Mouse (Mus musculus) small intestine, adult 10 weeks (tissue): ENCODE results near the gene Phpt1. TPM values are rescaled to one million over a fixed set of nuclear protein-coding genes. Genes with fewer than 3 reads are reported as not detected.

Experiments used
- polyA plus RNA-seq: library from polyadenylated mRNA; stranded (reverse); fragments of 350-450 nt; fragmentation: Illumina TruSeq; extraction: RNeasy Lipid Tissue Mini Kit (QIAGEN cat#74804); gene quantifications from one replicate; pipeline ENCODE4 v1.2.3, GENCODE M21; 2014; ENCODE audit warnings: low replicate concordance

Phpt1 gene
- polyA plus RNA-seq: not detected

DNA sequence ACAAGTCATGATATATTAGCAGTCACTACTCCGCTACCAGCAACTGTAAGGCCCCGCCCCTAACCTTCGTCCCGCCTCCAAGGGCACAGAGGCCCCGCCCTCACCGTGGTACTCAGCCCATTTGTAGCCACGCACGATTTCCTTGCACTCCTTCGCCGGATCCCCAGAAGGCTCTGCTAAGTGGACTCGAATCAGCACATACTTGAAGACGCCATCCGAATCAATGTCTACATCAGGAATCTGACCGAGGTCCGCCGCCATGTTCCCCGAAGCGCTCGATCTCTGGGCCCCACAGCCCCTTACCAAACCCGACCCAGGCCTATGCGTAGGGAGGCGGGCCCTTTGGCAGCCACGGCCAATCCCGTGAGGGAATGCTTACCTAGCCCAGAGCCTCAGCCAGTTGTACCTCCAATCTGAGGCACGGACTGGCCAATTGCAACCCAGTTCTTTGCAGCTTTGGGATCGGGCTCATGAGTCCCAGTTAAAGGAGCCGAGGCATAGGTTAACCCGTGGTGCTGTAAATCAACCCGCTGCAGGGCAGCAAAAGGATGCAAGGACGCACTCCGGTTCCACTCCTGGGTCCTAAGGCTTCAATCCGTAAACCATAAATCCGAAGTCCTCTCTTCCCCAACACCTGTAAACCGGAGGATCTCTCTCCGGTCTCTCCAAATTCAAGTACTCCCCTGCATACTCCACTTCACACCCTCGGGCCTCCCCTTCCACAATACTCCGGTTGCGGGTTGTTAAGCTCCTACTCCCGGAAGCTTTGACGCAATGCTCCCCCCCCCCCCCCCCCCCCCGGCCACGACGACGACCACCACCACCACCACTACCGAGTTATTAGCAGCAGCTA lies at the start of gene Phpt1, which contains the start of gene Mamdc4:
Phpt1 (minus strand) TSS at position 646 of the 853 bp plus-strand sequence.
Mamdc4 (minus strand) TSS at position 267 of the 853 bp plus-strand sequence.

DNA sequence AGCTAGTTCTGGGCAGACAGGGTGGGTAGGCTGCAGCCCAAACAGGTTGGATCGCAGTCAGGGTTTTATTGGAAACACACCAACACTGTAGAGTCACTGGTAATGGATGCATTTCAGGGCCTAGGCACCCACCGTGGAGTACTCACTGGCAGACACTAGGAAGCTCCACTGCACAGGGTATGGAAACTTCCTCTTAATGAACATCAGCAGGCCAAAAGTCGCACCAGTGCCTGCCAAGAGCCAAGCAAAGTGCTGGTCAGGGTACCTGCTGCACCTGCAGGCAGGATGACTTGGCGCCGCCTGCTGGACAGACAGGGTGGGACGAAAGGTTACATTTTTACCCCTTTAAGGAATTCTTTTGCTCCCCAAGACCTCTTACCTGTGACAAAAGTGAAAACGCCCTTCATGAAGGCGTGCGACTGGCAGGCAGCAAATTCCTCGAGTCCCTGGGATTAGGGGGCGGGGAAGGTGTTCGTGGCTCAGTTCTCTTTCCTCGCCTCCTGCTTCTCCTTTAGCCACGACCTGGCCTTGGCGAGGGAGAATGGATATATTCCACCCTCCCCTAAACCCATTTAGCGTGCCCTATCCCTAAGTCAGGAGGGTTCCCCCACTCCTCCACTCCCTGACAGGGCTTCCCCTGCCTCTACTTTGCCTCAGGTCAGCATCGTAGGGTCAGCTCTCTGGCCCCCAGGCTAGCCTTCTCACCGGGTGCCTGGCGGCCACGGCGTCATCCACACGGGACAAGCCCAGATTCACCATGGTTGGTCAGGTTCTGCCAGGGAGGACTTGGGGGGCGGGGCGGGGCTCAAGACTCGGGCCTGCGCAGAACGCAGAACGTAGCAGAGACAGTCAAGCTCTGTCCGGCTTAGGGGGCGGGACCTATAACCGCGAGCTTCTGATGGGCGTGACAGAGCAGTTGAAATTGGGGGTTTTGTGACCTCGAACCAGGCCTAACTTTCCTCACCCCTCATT lies 46.5 kb upstream of the Phpt1 start, which contains the start of gene Tmem141:
Tmem141 (minus strand) TSS at position 777 of the 972 bp plus-strand sequence.

DNA sequence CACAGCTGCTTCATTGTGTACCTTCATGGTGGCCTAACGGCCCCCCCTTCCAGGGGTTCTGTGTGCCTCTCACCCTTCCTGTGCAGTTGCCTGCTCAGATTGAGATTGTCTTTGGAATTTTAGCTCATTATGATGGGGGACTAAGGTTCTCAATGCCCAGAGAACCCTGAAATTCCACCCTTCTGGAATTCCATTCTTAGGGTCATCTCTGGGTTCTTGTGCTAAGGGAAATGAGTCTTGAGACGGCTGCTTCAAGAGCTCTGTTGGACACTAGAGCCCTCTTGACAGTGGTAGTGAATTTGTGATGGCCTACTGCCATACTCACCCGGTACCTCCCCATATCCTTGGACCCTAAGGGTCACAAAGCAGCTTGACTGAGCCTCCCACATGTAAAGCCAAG lies 42.6 kb upstream of the Phpt1 start, which contains the start of gene Ccdc183:
Ccdc183 (minus strand) TSS at position 101 of the 400 bp plus-strand sequence.

DNA sequence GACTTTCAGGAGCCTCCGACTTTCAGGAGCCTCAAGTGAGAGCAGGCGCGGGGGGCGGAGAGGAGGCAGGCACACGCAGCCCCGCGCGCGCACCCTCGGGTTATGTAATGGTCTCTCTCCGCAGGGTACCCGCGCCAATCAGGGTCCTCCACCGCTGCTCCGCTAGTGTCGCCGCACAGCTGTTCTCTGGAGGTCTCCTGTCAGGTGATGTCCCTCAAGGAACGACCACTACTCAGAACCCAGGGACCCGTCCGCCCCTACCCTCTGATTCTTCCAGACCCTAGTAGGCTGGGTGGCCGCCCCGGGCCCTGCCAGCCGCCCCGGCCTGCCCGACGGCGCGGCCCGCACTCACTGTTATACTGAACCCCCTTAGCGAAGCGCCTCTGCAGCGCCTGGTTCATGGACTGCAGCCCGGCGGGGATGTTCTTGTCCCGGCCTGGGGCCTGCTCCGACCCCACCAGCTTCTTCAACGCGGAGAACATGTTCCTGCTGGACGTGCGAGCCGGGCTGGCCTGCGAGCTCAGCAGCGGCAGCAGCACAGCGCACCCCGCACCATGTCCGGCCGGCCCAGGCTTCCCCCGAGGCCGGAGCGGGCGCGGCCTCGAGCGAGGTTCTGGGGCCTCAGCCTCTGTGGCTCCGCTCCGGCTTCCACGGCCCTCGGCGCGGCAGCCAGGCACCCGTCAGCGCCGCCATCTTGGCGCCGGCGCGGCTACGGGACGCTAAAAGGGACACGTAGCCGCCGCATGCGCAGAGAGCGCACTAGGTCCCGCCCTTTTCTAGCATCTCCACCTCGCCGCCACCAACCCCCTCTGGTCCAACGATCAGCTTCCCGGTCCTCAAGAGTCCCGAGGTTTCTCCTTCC lies 33.0 kb upstream of the Phpt1 start, which contains the start of gene Rabl6:
Rabl6 (minus strand) TSS at position 761 of the 862 bp plus-strand sequence.

DNA sequence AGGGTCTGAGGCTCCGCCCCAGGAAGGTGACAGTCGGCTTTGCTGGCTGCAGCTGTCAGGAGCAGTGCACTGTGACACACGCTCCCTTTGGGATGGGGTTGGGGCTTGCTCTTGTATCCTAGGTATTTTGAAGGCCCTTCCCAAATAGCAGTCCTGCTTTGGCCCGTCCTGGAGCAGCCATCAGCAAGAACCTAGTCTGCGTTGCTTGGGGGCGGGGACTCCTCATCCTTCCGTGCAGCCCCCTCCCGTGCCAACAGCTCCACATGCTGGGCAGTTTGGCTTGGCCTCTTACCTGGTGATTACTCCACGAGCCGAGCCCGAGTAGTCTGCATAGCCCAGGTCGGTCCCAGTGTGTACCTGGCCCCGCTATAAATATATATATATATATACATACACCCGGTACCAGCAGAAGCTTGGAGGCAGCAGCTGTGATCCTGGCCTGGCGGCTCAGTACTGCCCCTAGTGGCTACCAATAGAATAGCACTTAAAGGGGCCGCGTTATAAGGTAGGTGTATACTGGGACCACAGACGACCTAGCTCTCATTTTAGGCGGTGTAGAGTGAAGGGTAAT lies 6.4 kb upstream of the Phpt1 start, which contains the start of gene Ajm1:
Ajm1 (minus strand) TSS at position 464 of the 571 bp plus-strand sequence.

DNA sequence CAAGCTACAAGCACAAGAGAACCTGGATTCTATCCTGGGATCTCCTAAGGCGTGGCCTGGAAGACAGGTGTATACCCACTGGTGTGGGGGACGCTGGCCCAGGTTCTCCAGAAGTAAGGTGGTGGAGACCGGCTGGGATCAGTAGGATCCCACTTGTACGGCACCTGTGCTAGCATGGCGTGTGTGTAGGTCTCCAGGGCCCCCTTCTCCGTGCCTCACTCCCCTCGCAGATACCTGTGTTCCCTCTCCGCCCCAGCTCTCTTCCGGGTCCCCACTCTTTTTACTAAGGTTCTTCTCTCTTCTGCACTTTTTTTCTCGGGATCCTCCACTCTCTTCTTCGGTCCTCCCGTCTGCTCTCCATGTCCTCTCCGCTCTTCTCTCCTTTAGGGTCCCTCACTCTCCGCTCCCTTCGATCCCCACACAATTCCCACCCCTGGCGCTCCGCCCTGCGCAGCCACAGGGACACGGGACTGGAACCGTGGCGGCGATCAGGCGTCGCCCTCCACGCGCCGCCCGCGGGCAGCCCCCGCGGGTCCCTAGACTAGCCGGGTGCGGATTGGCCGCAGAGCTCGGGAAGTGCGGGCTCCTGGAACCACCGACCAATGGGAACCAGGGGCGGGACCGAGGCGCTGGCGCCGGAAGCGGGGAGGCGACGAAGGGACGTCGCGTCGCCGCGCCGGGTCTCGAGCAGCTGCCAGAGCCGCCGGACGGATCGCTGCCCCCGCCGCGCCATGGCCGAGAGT lies 17.6 kb downstream of the Phpt1 start, which contains the start of gene Edf1:
Edf1 (plus strand) TSS at position 627 of the 743 bp plus-strand sequence.

DNA sequence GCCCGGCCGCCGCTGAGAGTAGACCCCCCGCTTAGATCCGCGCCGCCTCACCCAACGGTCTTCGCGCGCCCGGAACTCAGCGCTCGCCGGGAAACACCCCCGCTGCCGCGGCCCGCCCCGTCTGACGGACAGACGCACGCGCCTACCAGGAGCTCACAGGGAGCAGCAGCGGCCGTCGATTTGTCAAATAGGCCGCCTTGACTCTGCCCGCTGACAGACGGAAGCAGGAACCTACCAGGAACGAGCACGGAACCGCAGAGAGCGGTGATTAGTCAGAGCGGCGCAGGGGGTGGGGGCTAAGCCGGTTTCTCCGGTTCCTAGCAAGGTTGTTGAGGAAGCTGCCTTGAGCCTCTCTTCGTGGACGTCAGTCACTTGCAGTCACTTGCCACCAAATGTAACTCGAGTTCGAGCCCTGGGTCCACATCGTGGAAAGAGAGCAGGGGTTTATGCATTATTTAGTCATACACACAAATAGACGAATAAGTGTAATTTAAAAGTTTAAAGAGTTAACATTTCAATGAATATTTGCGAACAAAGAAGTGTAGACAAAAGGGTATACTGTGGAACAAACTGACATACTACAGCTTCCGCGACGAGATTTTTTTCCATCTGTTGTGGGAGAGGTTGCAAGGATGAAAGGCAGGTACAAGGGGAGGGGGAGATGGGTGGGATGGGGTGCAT lies 28.1 kb downstream of the Phpt1 start, which contains the start of gene Traf2:
Traf2 (minus strand) TSS at position 130 of the 681 bp plus-strand sequence.

Other genes with a start within 250 kb of the Phpt1 start
- 13.8 TPM for gene Man1b1, start 242.9 kb downstream of the Phpt1 start, polyA plus RNA-seq
- gene Dpp7, start 218.9 kb downstream of the Phpt1 start, polyA plus RNA-seq: 2.0 TPM
- gene Uap1l1, start 209.5 kb downstream of the Phpt1 start, polyA plus RNA-seq: 5.0 TPM
- 0.11 TPM for gene Sapcd2, start 202.9 kb downstream of the Phpt1 start, polyA plus RNA-seq
- not detected for gene Entpd2, start 179.3 kb downstream of the Phpt1 start, polyA plus RNA-seq
- 4.4 TPM for gene Npdc1, start 175.9 kb downstream of the Phpt1 start, polyA plus RNA-seq
- gene Fut7, start 152.0 kb downstream of the Phpt1 start, polyA plus RNA-seq: not detected
- 0.48 TPM for gene Abca2, start 146.5 kb downstream of the Phpt1 start, polyA plus RNA-seq
- gene Clic3, start 118.4 kb downstream of the Phpt1 start, polyA plus RNA-seq: not detected
- 5.1 TPM for gene Paxx, start 114.1 kb downstream of the Phpt1 start, polyA plus RNA-seq
- not detected for gene Ptgds, start 105.2 kb downstream of the Phpt1 start, polyA plus RNA-seq
- not detected for gene Lcn12, start 81.3 kb downstream of the Phpt1 start, polyA plus RNA-seq
- not detected for gene Fbxw5, start 74.5 kb downstream of the Phpt1 start, polyA plus RNA-seq
- gene C8g, start 73.5 kb downstream of the Phpt1 start, polyA plus RNA-seq: not detected
- 0.78 TPM for gene Traf2, start 28.3 kb downstream of the Phpt1 start, polyA plus RNA-seq
- gene Edf1, start 17.4 kb downstream of the Phpt1 start, polyA plus RNA-seq: 1.6 TPM
- not detected for gene Mamdc4, start 379 bp downstream of the Phpt1 start, polyA plus RNA-seq
- gene Ajm1, start 6.5 kb upstream of the Phpt1 start, polyA plus RNA-seq: not detected
- 29.1 TPM for gene Rabl6, start 33.3 kb upstream of the Phpt1 start, polyA plus RNA-seq
- not detected for gene Ccdc183, start 42.5 kb upstream of the Phpt1 start, polyA plus RNA-seq
- gene Tmem141, start 46.8 kb upstream of the Phpt1 start, polyA plus RNA-seq: 0.85 TPM
- gene Fcna, start 52.8 kb upstream of the Phpt1 start, polyA plus RNA-seq: not detected
- gene Lcn8, start 77.9 kb upstream of the Phpt1 start, polyA plus RNA-seq: not detected
- gene Lcn5, start 82.7 kb upstream of the Phpt1 start, polyA plus RNA-seq: not detected
- gene Lcn6, start 101.6 kb upstream of the Phpt1 start, polyA plus RNA-seq: not detected
- gene Lcn10, start 107.5 kb upstream of the Phpt1 start, polyA plus RNA-seq: not detected
- not detected for gene Obp2a, start 124.8 kb upstream of the Phpt1 start, polyA plus RNA-seq
- 5.2 TPM for gene Bmyc, start 131.5 kb upstream of the Phpt1 start, polyA plus RNA-seq
- not detected for gene Obp2b, start 161.8 kb upstream of the Phpt1 start, polyA plus RNA-seq
- not detected for gene Lcn3, start 190.3 kb upstream of the Phpt1 start, polyA plus RNA-seq
- not detected for gene Lcn11, start 201.8 kb upstream of the Phpt1 start, polyA plus RNA-seq
- gene Gm13539, start 207.0 kb upstream of the Phpt1 start, polyA plus RNA-seq: not detected
- gene Glt6d1, start 240.6 kb upstream of the Phpt1 start, polyA plus RNA-seq: not detected
- not detected for gene Lcn9, start 247.9 kb upstream of the Phpt1 start, polyA plus RNA-seq